Mouse (Mus musculus) 416B (cell line): ENCODE data around the gene Dnttip2.

Experiments
- DNase-seq: peaks from one replicate; pipeline ENCODE4 v3.0.0; 2011; ENCODE audit warnings: low read depth

The Dnttip2 gene

GRCm38 (mm10) chr3:122290696-122291095, 16.5 kb downstream of the Dnttip2 start:
- DNase-seq: peak; percentile 69

DNA sequence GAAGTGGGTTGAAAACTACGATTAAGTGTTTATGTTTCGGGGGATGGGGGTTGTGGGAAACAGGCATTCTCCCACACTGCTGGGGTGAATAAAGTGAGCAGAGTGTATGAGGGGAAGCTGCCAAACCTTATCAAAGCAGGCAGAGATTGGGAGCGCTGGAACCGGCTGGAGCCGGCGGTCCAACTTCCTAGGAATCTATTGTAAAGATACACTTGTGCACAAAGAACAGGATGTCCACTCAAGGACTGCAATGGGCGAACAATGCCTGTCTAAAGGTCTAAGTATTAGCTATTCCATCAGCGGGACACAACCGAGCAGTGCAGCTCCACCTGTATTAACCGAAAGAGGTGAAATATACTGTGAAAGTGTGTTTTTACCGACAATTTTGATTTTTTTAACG, 17.6 kb downstream of the Dnttip2 start:
- DNase-seq: no peak

GRCm38 (mm10) chr3:122292300-122293222, 18.4 kb downstream of the Dnttip2 start:
- DNase-seq: peak; percentile 85

DNA sequence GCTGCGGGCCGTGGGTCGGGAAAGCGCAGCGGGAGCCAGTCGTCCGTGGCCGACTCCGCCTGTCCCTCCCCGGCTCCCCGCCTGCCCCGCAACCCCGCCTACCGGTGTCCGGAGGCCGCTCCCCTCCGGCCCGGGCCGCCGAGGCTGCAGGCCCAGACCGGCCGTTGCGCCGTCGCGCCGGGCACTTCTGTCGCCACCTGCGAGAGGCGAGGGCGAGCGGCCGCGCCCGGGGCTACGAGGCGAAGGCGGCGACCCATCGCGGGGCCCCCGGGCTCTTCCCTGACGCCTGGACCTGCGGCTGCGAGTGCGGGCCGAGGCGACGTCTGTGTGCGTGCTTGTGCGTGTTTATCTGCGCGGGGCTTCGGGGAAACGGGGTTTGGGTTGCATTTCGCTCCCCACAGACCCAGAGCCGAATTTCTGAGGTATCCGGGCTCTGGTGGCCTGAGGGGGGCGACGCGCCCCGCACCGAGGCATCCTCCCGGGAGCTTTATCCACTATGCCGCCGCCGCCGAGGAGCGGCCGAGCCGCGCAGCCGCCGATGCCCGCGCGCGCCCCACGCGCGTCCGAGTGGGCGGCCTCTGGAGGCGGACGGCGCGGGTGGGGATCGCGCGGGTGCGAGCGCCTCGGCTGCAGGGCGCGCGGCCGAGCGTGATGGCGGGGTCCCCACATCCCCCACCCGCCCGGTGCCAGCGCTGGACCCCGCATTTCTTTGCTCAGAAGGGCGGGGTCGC, 19.2 kb downstream of the Dnttip2 start:
- DNase-seq: peak; percentile 69

DNA sequence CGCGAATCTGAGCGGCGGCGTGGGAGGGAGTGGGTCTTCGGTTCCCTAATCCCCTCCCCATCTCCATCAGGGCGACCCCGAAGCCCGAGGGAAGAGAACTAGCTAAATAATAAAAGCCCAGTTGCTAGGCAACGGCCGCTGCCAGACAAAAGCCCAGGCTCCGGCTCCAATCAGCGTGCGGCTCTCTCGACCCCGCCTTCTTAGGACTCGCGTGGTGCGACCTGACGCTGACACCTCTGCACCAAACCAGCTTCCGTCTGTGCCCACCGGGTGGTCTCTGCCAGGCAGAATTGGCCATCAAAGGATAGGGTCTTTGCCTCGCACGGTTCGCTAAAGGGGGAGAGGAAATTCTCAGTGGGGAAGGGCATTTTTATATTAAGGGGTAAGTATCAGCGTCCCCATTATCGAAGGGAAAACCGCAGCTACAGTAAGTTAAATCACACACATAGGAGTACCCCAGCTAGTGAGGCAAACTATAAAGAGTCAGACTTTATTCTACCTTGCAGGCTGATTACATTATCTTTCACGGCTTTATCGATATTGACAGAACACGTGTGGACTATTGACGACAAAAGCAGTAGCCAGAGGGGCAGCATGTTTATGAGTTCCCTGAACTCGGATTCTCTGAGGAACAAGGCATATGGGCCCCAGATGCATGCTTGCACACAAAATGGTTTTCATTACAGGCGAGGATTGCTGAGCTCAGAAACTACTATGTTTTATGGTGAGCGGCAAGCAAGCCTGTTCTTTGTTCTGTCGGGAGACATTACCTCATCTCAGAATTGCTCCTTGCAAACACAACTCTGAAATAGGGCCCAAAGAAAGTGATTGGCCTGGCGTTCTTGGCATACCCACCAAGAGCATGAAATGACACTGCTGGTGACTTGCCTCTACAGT, 20.0 kb downstream of the Dnttip2 start, which contains the start of gene Bcar3:
Bcar3 (plus strand) TSS at position 183 of the 897 bp plus-strand sequence.
- DNase-seq: peak; percentile 82

GRCm38 (mm10) chr3:122295511-122295910, 21.3 kb downstream of the Dnttip2 start:
- peak; percentile 89 for DNase-seq

DNA sequence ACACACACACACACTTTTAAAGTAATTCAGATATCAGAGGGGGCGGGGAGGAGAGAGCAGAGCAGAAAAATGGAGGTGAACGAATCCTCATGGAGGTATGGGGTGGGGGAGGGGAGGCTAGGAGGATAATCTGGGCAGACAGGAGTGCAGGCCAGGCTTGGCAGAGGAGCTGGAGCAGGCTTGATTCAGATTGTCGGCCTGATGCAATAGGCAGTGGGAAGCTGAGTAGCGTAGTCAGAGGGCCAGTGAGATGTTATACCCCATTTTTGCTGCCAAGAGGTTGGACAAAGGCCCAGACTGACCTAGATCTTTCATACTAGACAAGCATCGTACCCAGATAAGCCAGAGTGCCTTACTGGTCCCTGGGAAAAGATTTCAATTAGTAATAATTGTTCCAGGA, 22.8 kb downstream of the Dnttip2 start:
- DNase-seq: no peak

DNA sequence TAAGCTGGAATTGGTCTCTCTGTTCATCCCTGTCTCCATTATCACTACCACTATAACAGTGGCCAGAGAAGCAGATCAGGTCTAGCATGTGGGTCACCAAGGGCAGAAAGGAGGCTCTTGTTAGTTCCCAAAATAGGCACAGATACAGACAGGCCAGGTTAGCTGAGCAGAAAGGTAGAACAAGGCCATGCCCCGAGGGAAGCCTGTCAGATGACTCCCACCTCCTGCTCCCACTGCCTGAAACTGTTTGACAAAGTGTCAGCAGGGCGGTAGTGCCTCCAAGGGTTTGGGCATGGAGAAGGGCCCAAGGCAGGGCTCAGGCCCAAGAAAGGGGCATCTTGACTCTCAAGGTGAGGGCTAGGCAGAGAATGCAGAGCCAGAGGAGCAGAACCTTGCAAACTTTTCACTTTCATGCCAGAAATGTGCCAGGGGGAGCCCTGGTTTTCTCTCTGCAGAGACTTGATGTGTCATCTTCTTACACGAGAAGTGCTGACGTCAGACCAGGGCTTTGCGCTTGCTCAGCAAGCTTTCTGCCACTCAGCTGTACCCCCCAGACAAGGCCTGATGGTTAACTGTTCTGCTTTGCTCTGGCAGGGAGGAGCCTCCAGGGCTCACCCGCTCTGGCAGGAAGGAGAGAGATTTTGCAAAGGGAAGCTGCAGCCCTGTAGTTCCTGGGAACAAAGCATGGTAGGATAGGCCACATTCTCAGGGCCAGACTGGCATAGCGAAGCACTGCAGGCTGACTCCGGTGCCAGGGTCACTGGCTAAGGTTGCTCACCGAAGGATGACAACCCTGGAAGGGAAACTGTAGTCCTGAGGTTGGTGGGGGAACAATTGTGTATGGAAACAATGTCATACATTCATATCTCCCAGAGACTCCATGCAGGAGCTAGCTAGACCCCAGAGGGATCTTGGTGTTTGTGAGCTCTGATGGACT, 27.1 kb downstream of the Dnttip2 start:
- DNase-seq: peak; percentile 80

DNA sequence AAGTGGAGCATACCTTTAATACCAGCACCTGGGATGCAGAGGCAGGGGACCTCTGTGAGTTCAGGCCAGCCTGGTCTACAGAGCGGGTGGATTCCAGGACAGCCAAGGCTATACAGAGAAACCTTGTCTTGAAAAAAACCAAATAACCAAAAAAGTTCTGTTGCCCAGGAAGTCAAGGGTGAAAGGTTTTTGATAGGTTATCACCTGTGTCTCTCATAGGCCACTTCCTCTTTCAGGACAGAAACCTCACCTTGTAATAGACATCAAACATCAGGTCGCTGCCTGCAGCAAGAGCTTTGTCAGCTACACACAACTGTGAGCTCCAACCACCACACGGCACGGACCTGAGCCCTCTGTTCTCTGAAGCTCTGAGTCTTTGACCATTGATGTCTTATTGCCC, 30.4 kb downstream of the Dnttip2 start:
- DNase-seq: no peak

DNA sequence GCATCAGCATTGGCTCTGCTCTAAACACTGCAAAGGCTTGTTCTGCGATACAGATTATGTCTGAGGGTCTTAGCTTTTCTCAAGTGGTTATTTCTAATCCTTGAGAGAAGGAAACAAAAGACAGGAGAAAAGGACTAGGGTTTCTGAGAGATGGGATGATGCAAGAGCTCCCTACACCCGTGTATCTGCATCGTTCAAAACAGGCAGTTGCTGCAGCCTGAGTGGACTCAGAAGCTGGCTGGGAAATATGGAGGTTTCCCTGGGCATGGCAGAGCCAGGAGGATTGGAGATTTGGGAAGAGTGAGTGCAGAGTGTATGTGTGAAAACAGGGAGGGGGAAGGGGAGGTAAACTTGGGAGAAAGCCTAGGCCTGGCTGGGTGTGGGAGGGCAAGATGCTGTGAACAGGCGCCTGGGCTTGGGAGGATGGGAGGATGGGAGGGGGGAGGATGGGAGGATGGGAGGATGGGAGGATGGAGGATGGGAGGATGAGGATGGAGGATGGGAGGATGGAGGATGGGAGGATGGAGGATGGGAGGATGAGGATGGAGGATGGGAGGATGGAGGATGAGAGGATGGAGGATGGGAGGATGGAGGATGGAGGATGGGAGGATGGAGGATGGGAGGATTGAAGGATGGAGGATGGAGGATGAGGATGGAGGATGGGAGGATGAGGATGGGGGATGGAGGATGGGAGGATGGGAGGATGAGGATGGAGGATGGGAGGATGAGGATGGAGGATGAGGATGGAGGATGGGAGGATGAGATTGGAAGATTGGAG, 33.9 kb downstream of the Dnttip2 start:
- peak; percentile 19 for DNase-seq

- DNase-seq: peak; percentile 35
These were observed 34.8 kb downstream of the Dnttip2 start for GRCm38 (mm10) chr3:122308981-122309380.

- DNase-seq: peak; percentile 74
These were observed 37.9 kb downstream of the Dnttip2 start for GRCm38 (mm10) chr3:122312078-122312477.

DNA sequence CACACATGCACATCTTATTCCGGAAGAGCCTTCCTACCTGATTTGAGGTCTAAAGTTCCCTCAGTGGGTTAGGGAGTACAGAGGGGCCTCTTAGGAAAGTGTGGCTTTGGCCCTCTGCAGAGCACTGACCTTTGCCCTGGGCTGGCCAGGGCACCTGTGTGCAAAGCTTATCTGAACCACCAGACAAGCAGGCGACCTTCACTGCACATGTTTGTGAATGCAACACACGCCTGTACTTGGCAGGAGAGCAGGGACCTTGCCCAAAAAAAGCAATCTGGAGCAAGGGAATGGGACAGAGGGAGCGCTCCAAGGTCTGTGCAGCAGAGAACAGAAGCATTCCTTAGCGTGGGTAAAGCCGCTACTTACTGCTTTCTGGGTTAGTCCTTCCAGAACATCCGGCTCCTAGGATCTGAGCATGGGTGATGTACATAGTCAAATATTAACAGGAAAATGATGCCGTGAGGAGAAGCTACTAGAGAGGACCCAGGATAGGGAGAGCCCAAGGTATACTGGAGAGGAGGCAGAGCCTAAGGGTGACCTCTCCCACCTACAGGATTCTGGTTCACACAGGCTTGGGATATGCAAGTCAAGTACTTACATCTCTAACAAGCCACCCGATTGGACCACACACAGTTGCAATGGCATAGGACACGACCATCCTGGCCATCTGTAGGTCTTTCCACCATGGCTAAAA, 38.9 kb downstream of the Dnttip2 start:
- DNase-seq: no peak

DNA sequence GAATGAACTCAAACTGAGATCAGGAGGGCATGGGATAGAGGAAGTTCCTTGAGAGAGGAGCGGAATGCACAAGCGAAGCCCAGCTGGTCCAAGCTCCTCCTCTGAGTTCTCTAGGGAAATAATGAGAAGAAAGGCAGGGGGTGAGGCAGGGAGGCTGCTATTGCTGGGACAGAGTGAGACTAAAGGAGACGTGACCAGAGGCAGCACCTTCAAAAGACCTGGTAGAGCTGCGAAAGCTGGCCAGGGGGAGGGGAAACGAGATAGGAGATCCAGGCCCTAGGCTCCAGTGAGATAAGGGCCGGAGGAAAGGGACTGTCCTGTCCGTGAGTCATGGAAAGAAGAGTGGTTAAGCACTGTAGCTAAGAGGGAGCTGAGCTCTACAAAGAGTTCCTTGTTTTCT, 39.7 kb downstream of the Dnttip2 start:
- peak; percentile 74 for DNase-seq

DNA sequence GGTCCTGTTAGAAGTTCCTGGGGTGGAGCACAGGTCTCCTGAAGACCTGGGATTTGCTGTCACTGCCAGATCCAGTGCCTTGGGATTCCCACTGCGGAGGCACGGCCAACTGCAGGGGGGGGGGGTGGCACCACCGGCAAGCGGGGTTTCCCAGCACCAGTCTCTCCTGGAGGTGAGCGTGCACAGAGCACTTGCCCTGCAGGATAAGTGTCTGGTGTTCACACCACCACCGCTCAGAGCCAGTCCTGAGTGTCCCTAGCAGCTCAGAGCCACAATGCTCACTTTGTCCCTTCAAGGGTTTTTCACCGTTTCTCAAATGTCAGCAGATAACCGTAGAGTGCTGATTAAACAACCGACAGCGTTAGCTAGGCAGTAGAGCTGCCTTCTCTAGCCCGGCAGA, 42.4 kb downstream of the Dnttip2 start:
- DNase-seq: no peak

DNA sequence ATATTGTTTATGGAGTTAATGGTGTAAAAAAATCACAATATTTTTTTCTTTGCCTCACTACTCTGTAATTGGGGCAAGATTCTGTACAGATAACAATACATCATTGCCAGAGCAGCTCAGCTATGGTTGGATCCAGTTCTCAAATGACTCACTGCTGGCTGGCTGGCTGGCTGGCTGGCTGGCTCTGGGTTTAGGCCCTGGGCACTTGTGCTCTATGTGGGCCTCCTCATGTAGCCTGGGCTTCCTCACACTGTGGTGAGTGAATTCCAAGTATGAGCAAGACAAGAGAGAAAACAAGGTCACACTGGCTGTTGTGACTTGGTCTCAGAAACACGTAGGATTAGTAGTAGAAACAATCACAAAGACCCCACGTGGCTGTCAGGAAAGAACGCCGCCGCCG, 43.2 kb downstream of the Dnttip2 start:
- DNase-seq: no peak

GRCm38 (mm10) chr3:122322226-122322625, 48.0 kb downstream of the Dnttip2 start:
- DNase-seq: peak; percentile 66

GRCm38 (mm10) chr3:122323841-122324240, 49.7 kb downstream of the Dnttip2 start:
- DNase-seq: no peak

DNA sequence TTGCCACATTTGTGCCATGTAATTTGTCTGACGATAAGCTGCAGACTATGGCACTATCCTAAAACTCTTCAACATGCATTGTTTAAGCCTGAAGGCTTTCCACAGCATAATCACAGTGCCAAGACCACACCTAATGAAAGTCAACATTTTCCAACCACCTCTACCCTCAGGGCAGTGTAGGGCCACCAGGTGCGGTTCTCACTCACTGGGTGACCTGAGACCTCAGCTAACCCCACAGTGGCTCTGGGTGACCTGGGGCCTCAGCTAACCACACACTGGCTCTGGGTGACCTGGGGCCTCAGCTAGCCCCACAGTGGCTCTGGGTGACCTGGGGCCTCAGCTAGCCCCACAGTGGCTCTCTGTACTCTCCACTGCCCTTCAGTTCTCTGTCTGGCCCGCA, 50.3 kb downstream of the Dnttip2 start:
- DNase-seq: no peak
